Mouse (Mus musculus) MEL (cell line): ENCODE measurements around the gene Jak3.

ENCODE experiments used
- ETS1 ChIP-seq: IDR thresholded peaks from 2 replicates; pipeline ENCODE4 v1.6.1; 2012; ENCODE audit warnings: low read depth, mild to moderate bottlenecking, inconsistent platforms, low read length, improper control_type of control experiment, moderate library complexity
- GATA1 ChIP-seq: IDR thresholded peaks from 2 replicates; pipeline ENCODE4 v1.6.1; 2011; ENCODE audit warnings: low read depth, low read length, improper control_type of control experiment
- MYC ChIP-seq: IDR thresholded peaks from 2 replicates; pipeline ENCODE4 v1.6.1; 2011; ENCODE audit warnings: low read depth, mild to moderate bottlenecking, low read length, improper control_type of control experiment, moderate library complexity
- POLR2A ChIP-seq, 2 experiments: IDR thresholded peaks; 2 replicates each; pipeline ENCODE4 v1.6.1; 2011 to 2012; ENCODE audit warnings: low read length in 2 of 2, mild to moderate bottlenecking in 2 of 2, control low read depth in 1 of 2, improper control_type of control experiment in 1 of 2, low read depth in 1 of 2, moderate library complexity in 1 of 2; ENCODE audit not compliant: control insufficient read depth in 1 of 2, insufficient read depth in 1 of 2, poor library complexity in 1 of 2

GRCm38 (mm10) chr8:71626753-71627152, 49.3 kb upstream of the Jak3 start:
- no peak for TF ChIP-seq MYC
- no peak for TF ChIP-seq POLR2A (IDR thresholded peaks at IDR 0.05; ENCODE audit: control insufficient read depth in 1 of 2, insufficient read depth in 1 of 2, low read depth in 1 of 2, low read length in 2 of 2, poor library complexity in 1 of 2)
- no peak for TF ChIP-seq GATA1
- TF ChIP-seq ETS1: no peak
